Mouse (Mus musculus): Measurements from ENCODE around the gene B4galt7.

DNA sequence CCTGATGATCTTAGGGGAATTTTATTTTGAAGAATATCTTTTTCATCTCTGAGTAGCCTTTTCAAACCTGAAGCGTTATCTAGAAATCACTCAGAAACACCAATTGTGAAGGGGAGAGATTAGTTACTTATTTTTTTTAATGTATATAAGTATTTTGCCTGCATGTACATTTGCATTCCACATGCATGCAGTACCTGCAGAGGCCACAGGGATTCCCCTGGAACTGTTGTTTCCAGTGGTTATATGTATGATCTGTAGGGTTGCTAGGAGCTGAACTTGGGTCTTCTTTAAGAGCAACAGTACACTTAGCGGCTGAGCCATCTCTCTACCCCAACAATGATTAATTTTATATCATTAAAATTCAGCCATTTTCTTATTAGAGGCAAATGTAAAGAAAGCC lies 44.8 kb downstream of the B4galt7 start:
- TF ChIP-seq CTCF (IDR thresholded peaks at IDR 0.05; ENCODE audit: insufficient read depth, low read length) (no peak), POLR2A (IDR thresholded peaks at IDR 0.05; ENCODE audit: borderline replicate concordance, extremely low read depth, low read depth, low read length) (no peak)
